Mouse (Mus musculus) macrophage (primary cell): ENCODE measurements around the gene Vps52. TPM values are rescaled to one million over a fixed set of nuclear protein-coding genes. Genes with fewer than 3 reads are reported as not detected.
"Not testable (repeated sequence)": the region's sequence is repeated elsewhere in the genome, so short reads cannot be mapped to it uniquely, and the experiment has no call there.

Experiments
- H3K27ac ChIP-seq: fragments of 350-480 bp; formaldehyde crosslinking; 2 replicates; pipeline ENCODE4 v1.9.0; 2021
- H3K36me3 ChIP-seq: fragments of 350-480 bp; formaldehyde crosslinking; 2 replicates; pipeline ENCODE4 v1.9.0; 2021; ENCODE audit errors: inconsistent target
- H3K4me3 ChIP-seq: fragments of 350-480 bp; formaldehyde crosslinking; 2 replicates; pipeline ENCODE4 v1.9.0; 2021; ENCODE audit errors: inconsistent target
- H3K79me2 ChIP-seq: fragments of 350-480 bp; formaldehyde crosslinking; 2 replicates; pipeline ENCODE4 v1.9.0; 2021; ENCODE audit errors: inconsistent target
- WGBS: methylation state at CpG from one replicate; pipeline ENCODE4 v1.1.7; 2026; ENCODE audit warnings: inconsistent platforms; ENCODE audit not compliant: missing documents; 5-methylcytosine and 5-hydroxymethylcytosine counted together
- polyA plus RNA-seq: library from polyadenylated mRNA; stranded (reverse); fragments of 250-400 nt; gene quantifications from 3 replicates; pipeline ENCODE4 v1.2.4, GENCODE M21; 2018; ENCODE audit warnings: inconsistent platforms

Gene Vps52
- polyA plus RNA-seq, 1 experiment from 2014 or later, result 30.3 TPM

- 20% methylated on average over 10 of the region's 10 CpGs for WGBS
- H3K4me3 ChIP-seq, result no peak overlapping the region
- peak overlapping the region; percentile 65 for H3K27ac ChIP-seq
- peaks cover 30% of the 10 kb centered on the region; the same call in 1 of the 2 replicates for H3K79me2 ChIP-seq
- peaks cover 14% of the 10 kb centered on the region; the same call in 1 of the 2 replicates for H3K36me3 ChIP-seq
Observed at GRCm38 (mm10) chr17:33947430-33948089, 8.1 kb upstream of the Vps52 start.

GRCm38 (mm10) chr17:33948090-33948904, 7.3 kb upstream of the Vps52 start:
- WGBS, result 92% methylated on average over 22 of the region's 22 CpGs
- peaks cover 21% of the 10 kb centered on the region; the same call in 1 of the 2 replicates for H3K36me3 ChIP-seq
- H3K4me3 ChIP-seq, result no peak overlapping the region
- peaks cover 35% of the 10 kb centered on the region for H3K79me2 ChIP-seq
- peak overlapping the region; percentile 65 for H3K27ac ChIP-seq

GRCm38 (mm10) chr17:33948905-33949537, 6.6 kb upstream of the Vps52 start:
- Histone ChIP-seq H3K79me2 (peaks cover 42% of the 10 kb centered on the region), H3K36me3 (peaks cover 23% of the 10 kb centered on the region; the same call in 1 of the 2 replicates), H3K27ac (no peak overlapping the region), H3K4me3 (no peak overlapping the region)
- WGBS, result 93% methylated on average over 18 of the region's 19 CpGs

GRCm38 (mm10) chr17:33950131-33950625, 5.4 kb upstream of the Vps52 start:
- WGBS, result 83% methylated on average over 10 of the region's 10 CpGs
- peak overlapping the region; percentile 41; the same call in 1 of the 2 replicates for H3K4me3 ChIP-seq
- H3K27ac ChIP-seq, result no peak overlapping the region
- H3K36me3 ChIP-seq, result peaks cover 17% of the 10 kb centered on the region; the same call in 1 of the 2 replicates
- H3K79me2 ChIP-seq, result peaks cover 54% of the 10 kb centered on the region

- WGBS, result 3% methylated on average over 43 of the region's 45 CpGs
- Histone ChIP-seq H3K36me3 (peaks cover 17% of the 10 kb centered on the region; the same call in 1 of the 2 replicates), H3K4me3 (peak within 1 kb of the TSS; percentile 41), H3K79me2 (peaks cover 58% of the 10 kb centered on the region), H3K27ac (peak within 1 kb of the TSS; percentile 54)
Observed at GRCm38 (mm10) chr17:33951021-33951946, 4.3 kb upstream of the Vps52 start, which contains the start of gene B3galt4. Gene B3galt4, minus strand, starts transcription at chr17:33951488.

- WGBS, result 91% methylated on average over 13 of the region's 13 CpGs
- H3K4me3 ChIP-seq, H3K27ac ChIP-seq: not testable (repeated sequence)
- Histone ChIP-seq H3K36me3 (peaks cover 17% of the 10 kb centered on the region; the same call in 1 of the 2 replicates), H3K79me2 (peaks cover 66% of the 10 kb centered on the region)
Observed at GRCm38 (mm10) chr17:33952015-33952414, 3.6 kb upstream of the Vps52 start.

- Histone ChIP-seq H3K4me3 (no peak overlapping the region), H3K36me3 (peaks cover 17% of the 10 kb centered on the region; the same call in 1 of the 2 replicates), H3K27ac (no peak overlapping the region), H3K79me2 (peaks cover 73% of the 10 kb centered on the region)
- 84% methylated on average over 4 of the region's 4 CpGs for WGBS
Observed at GRCm38 (mm10) chr17:33952879-33953278, 2.7 kb upstream of the Vps52 start.

- no peak overlapping the region for H3K27ac ChIP-seq
- H3K79me2 ChIP-seq, result peaks cover 75% of the 10 kb centered on the region
- no peak overlapping the region for H3K4me3 ChIP-seq
- 78% methylated on average over 3 of the region's 3 CpGs for WGBS
- H3K36me3 ChIP-seq, result peaks cover 17% of the 10 kb centered on the region; the same call in 1 of the 2 replicates
Observed at GRCm38 (mm10) chr17:33953310-33953709, 2.3 kb upstream of the Vps52 start.

GRCm38 (mm10) chr17:33953961-33954565, 1.5 kb upstream of the Vps52 start:
- 39% methylated on average over 5 of the region's 5 CpGs for WGBS
- peaks cover 67% of the 10 kb centered on the region for H3K79me2 ChIP-seq
- peaks cover 20% of the 10 kb centered on the region; the same call in 1 of the 2 replicates for H3K36me3 ChIP-seq
- H3K4me3 ChIP-seq, result peak overlapping the region; percentile 92
- peak overlapping the region; percentile 93 for H3K27ac ChIP-seq

GRCm38 (mm10) chr17:33954646-33955554, 712 bp upstream of the Vps52 start:
- WGBS, result 1% methylated on average over 33 of the region's 33 CpGs
- H3K27ac ChIP-seq, result peak overlapping the region; percentile 93
- H3K36me3 ChIP-seq, result peaks cover 25% of the 10 kb centered on the region; the same call in 1 of the 2 replicates
- peak overlapping the region; percentile 92 for H3K4me3 ChIP-seq
- peaks cover 59% of the 10 kb centered on the region for H3K79me2 ChIP-seq

- 12% methylated on average over 10 of the region's 10 CpGs for WGBS
- Histone ChIP-seq H3K36me3 (peaks cover 40% of the 10 kb centered on the region), H3K79me2 (peaks cover 46% of the 10 kb centered on the region), H3K27ac (peak overlapping the region; percentile 93), H3K4me3 (peak overlapping the region; percentile 92)
Observed at GRCm38 (mm10) chr17:33956336-33956735, 724 bp downstream of the Vps52 start.

- peaks cover 46% of the 10 kb centered on the region for H3K79me2 ChIP-seq
- WGBS, result 83% methylated on average over 6 of the region's 6 CpGs
- H3K4me3 ChIP-seq, result no peak overlapping the region
- H3K36me3 ChIP-seq, result peaks cover 50% of the 10 kb centered on the region
- no peak overlapping the region for H3K27ac ChIP-seq
Observed at GRCm38 (mm10) chr17:33957493-33957892, 1.9 kb downstream of the Vps52 start.
